Mouse (Mus musculus) heart, embryonic 16.5 days (tissue): ENCODE data around the gene Zswim3. TPM values are rescaled to one million over a fixed set of nuclear protein-coding genes. Genes with fewer than 3 reads are reported as not detected.

Experiments
- polyA plus RNA-seq: library from polyadenylated mRNA; unstranded; fragments of >200 nt; fragmentation: Nextera tagmentation; extraction: Ambion mirVana; gene quantifications from 2 replicates; pipeline ENCODE4 v1.2.1, GENCODE M21; 2015

The Zswim3 gene
- polyA plus RNA-seq, 1 experiment from 2014 or later = 6.4 TPM

Other genes starting within 250 kb of the Zswim3 start
- gene Wfdc2, start 242.7 kb upstream of the Zswim3 start, polyA plus RNA-seq = 21.3 and 50.0 TPM in 2 replicates
- gene Spint3, start 231.6 kb upstream of the Zswim3 start, polyA plus RNA-seq = not detected in 2 replicates
- 0.19 and 0.30 TPM in 2 replicates for gene Wfdc6a, start 219.7 kb upstream of the Zswim3 start, polyA plus RNA-seq
- gene Eppin, start 211.5 kb upstream of the Zswim3 start, polyA plus RNA-seq = not detected in 2 replicates
- not detected in 2 replicates for gene Wfdc6b, start 191.6 kb upstream of the Zswim3 start, polyA plus RNA-seq
- gene Wfdc8, start 191.5 kb upstream of the Zswim3 start, polyA plus RNA-seq = not detected in 2 replicates
- gene Wfdc16, start 166.3 kb upstream of the Zswim3 start, polyA plus RNA-seq = not detected in 2 replicates
- gene Wfdc10, start 149.1 kb upstream of the Zswim3 start, polyA plus RNA-seq = 0.35 TPM in 1 of 2 replicates, not detected in the other
- gene Wfdc9, start 148.5 kb upstream of the Zswim3 start, polyA plus RNA-seq = not detected in 2 replicates
- not detected in 2 replicates for gene Wfdc11, start 131.0 kb upstream of the Zswim3 start, polyA plus RNA-seq
- 0.35 TPM in 1 of 2 replicates, not detected in the other for gene Wfdc13, start 120.0 kb upstream of the Zswim3 start, polyA plus RNA-seq
- gene Spint4, start 106.6 kb upstream of the Zswim3 start, polyA plus RNA-seq = not detected in 2 replicates
- not detected in 2 replicates for gene Spint5, start 89.8 kb upstream of the Zswim3 start, polyA plus RNA-seq
- 0.51 and 0.80 TPM in 2 replicates for gene Wfdc3, start 59.2 kb upstream of the Zswim3 start, polyA plus RNA-seq
- gene Dnttip1, start 59.1 kb upstream of the Zswim3 start, polyA plus RNA-seq = 56.0 and 58.7 TPM in 2 replicates
- gene Ube2c, start 35.2 kb upstream of the Zswim3 start, polyA plus RNA-seq = 388 and 390 TPM in 2 replicates
- 6.7 and 28.8 TPM in 2 replicates for gene Tnnc2, start 25.1 kb upstream of the Zswim3 start, polyA plus RNA-seq
- 40.6 and 45.6 TPM in 2 replicates for gene Snx21, start 19.3 kb upstream of the Zswim3 start, polyA plus RNA-seq
- gene Acot8, start 216 bp upstream of the Zswim3 start, polyA plus RNA-seq = 15.7 and 16.7 TPM in 2 replicates
- 10.6 and 12.1 TPM in 2 replicates for gene Zswim1, start 17.6 kb downstream of the Zswim3 start, polyA plus RNA-seq
- gene Spata25, start 23.4 kb downstream of the Zswim3 start, polyA plus RNA-seq = 0.42 TPM in 1 of 2 replicates, not detected in the other
- gene Ctsa, start 27.8 kb downstream of the Zswim3 start, polyA plus RNA-seq = 173 and 184 TPM in 2 replicates
- gene Neurl2, start 28.4 kb downstream of the Zswim3 start, polyA plus RNA-seq = 50.6 and 52.8 TPM in 2 replicates
- 52.0 and 67.2 TPM in 2 replicates for gene Pltp, start 52.6 kb downstream of the Zswim3 start, polyA plus RNA-seq
- 53.4 and 54.5 TPM in 2 replicates for gene Pcif1, start 74.2 kb downstream of the Zswim3 start, polyA plus RNA-seq
- 9.2 and 9.5 TPM in 2 replicates for gene Zfp335, start 106.7 kb downstream of the Zswim3 start, polyA plus RNA-seq
- gene Mmp9, start 135.7 kb downstream of the Zswim3 start, polyA plus RNA-seq = 3.8 and 9.7 TPM in 2 replicates
- 0.21 and 0.68 TPM in 2 replicates for gene Slc12a5, start 155.7 kb downstream of the Zswim3 start, polyA plus RNA-seq
- 42.5 and 43.2 TPM in 2 replicates for gene Ncoa5, start 229.8 kb downstream of the Zswim3 start, polyA plus RNA-seq